Mouse (Mus musculus) right cerebral cortex, postnatal 10 days (tissue): ENCODE data around the gene Pelo.

Experiments used
- DNase-seq, 2 experiments: peaks; one replicate each; pipeline ENCODE4 v3.0.0; 2021; ENCODE audit warnings: low spot score in 2 of 2

Gene Pelo

GRCm38 (mm10) chr13:115090069-115090976 lies at the start of gene Pelo:
Gene Pelo, minus strand, starts transcription at chr13:115090186.
- peak; percentile 96 for DNase-seq

- DNase-seq: no peak
Observed at GRCm38 (mm10) chr13:115138513-115138912, 48.5 kb upstream of the Pelo start.

GRCm38 (mm10) chr13:115136761-115137160 lies 46.8 kb upstream of the Pelo start:
- DNase-seq: no peak

- no peak for DNase-seq
Observed at GRCm38 (mm10) chr13:115132435-115132834, 42.4 kb upstream of the Pelo start.

- no peak for DNase-seq
Observed at GRCm38 (mm10) chr13:115131381-115131780, 41.4 kb upstream of the Pelo start.

GRCm38 (mm10) chr13:115130035-115130434 lies 40.0 kb upstream of the Pelo start:
- DNase-seq: no peak

- no peak for DNase-seq
Observed at GRCm38 (mm10) chr13:115127826-115128225, 37.8 kb upstream of the Pelo start.

- no peak for DNase-seq
Observed at GRCm38 (mm10) chr13:115126534-115126933, 36.5 kb upstream of the Pelo start.

GRCm38 (mm10) chr13:115125130-115125529 lies 35.1 kb upstream of the Pelo start:
- DNase-seq: no peak

GRCm38 (mm10) chr13:115124521-115124920 lies 34.5 kb upstream of the Pelo start:
- DNase-seq: no peak

- no peak for DNase-seq
Observed at GRCm38 (mm10) chr13:115118756-115119155, 28.8 kb upstream of the Pelo start.

GRCm38 (mm10) chr13:115118195-115118594 lies 28.2 kb upstream of the Pelo start:
- DNase-seq: no peak

- DNase-seq: no peak
Observed at GRCm38 (mm10) chr13:115116930-115117621, 27.1 kb upstream of the Pelo start.

- DNase-seq: no peak
Observed at GRCm38 (mm10) chr13:115109628-115110027, 19.6 kb upstream of the Pelo start.

GRCm38 (mm10) chr13:115107436-115107835 lies 17.4 kb upstream of the Pelo start:
- no peak for DNase-seq

GRCm38 (mm10) chr13:115106183-115106582 lies 16.2 kb upstream of the Pelo start:
- no peak for DNase-seq

GRCm38 (mm10) chr13:115102754-115103153 lies 12.8 kb upstream of the Pelo start:
- no peak for DNase-seq

GRCm38 (mm10) chr13:115101355-115102191 lies 11.6 kb upstream of the Pelo start, which contains the start of the genes Gm49395 and Itga1:
Gene Gm49395, minus strand, starts transcription at chr13:115101921.
Gene Itga1, minus strand, starts transcription at chr13:115101964.
- peak; percentile 44 to 48 for DNase-seq

GRCm38 (mm10) chr13:115100381-115101177 lies 10.6 kb upstream of the Pelo start:
- DNase-seq: no peak

GRCm38 (mm10) chr13:115099381-115099780 lies 9.4 kb upstream of the Pelo start:
- no peak for DNase-seq

GRCm38 (mm10) chr13:115098227-115098626 lies 8.2 kb upstream of the Pelo start:
- no peak for DNase-seq
